Mouse (Mus musculus): ENCODE measurements at regions not wholly inside any gene's neighbourhood (a gene's known extent, or its start where the extent isn't known, plus 50 kb on each side); places are given as distances from the start of the nearest gene placed in this dataset.

- Histone ChIP-seq H3K4me1 (ENCODE audit: control insufficient read depth, insufficient read depth, low read length) (no peaks in the 10 kb centered on the region), H3K4me3 (replicated peaks; ENCODE audit: extremely low read depth, low read depth, low read length) (no peak overlapping the region)
- DNase-seq, result no peak
- no peak for TF ChIP-seq CTCF (IDR thresholded peaks at IDR 0.05; ENCODE audit: insufficient read depth, low read length)
- no peak for TF ChIP-seq POLR2A (IDR thresholded peaks at IDR 0.05; ENCODE audit: borderline replicate concordance, extremely low read depth, low read depth, low read length)
- 88% methylated on average over 3 of the region's 3 CpGs for WGBS
These were observed 54.8 kb upstream of the Itm2b start for GRCm38 (mm10) chr14:73439802-73440309.

DNA sequence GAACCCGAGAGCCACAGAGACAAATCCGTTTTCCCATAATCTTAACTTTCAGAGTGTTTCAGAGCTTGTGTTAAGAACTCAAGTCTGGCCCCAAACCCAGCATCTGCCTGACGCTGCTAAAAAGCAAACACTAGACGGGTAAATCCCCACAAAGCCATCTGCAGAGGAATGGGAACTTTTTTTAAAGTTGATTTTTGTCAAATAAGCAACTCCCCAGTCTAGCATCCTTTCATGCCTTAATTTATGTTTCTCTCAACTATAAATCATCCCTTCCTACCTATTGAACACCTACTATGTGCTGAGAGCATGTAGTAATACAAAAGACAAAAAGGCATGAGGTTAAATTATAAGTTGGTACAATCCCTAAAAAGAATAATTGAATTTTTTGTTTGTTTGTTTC is 50.8 kb upstream of the Itm2b start:
- Histone ChIP-seq H3K4me1 (ENCODE audit: control insufficient read depth, insufficient read depth, low read length) (no peaks in the 10 kb centered on the region), H3K4me3 (replicated peaks; ENCODE audit: extremely low read depth, low read depth, low read length) (no peak overlapping the region)
- WGBS, result 67% methylated on average over 4 of the region's 4 CpGs
- TF ChIP-seq CTCF (IDR thresholded peaks at IDR 0.05; ENCODE audit: insufficient read depth, low read length) (no peak), POLR2A (IDR thresholded peaks at IDR 0.05; ENCODE audit: borderline replicate concordance, extremely low read depth, low read depth, low read length) (no peak)
- DNase-seq, result no peak
